Mouse (Mus musculus) thymus, adult 2 months (tissue): ENCODE results near the gene Erbb4. TPM values are rescaled to one million over a fixed set of nuclear protein-coding genes. Genes with fewer than 3 reads are reported as not detected.

ENCODE experiments used
- DNase-seq: peaks from one replicate; pipeline ENCODE4 v3.0.0; 2021
- H3K27ac ChIP-seq: fragments of 200-500 bp; 2 replicates; pipeline ENCODE4 v1.5.1; 2012; ENCODE audit warnings: low read length, control low read depth; ENCODE audit not compliant: control insufficient read depth, insufficient read depth
- H3K27me3 ChIP-seq: fragments of 200-500 bp; 2 replicates; pipeline ENCODE4 v1.6.1; 2012; ENCODE audit warnings: mild to moderate bottlenecking, low read length, moderate library complexity, mixed read lengths; ENCODE audit not compliant: control insufficient read depth, insufficient read depth
- H3K36me3 ChIP-seq: fragments of 200-500 bp; 2 replicates; pipeline ENCODE4 v1.6.1; 2012; ENCODE audit warnings: mild to moderate bottlenecking, low read length, moderate library complexity; ENCODE audit not compliant: control insufficient read depth, insufficient read depth
- H3K4me1 ChIP-seq: fragments of 200-500 bp; replicated peaks from 2 replicates; pipeline ENCODE4 v1.6.1; 2012; ENCODE audit warnings: low read length; ENCODE audit not compliant: control insufficient read depth, insufficient read depth
- H3K4me3 ChIP-seq: fragments of 200-500 bp; 2 replicates; pipeline ENCODE4 v1.5.1; 2012; ENCODE audit warnings: mild to moderate bottlenecking, low read length, control low read depth, moderate library complexity; ENCODE audit not compliant: control insufficient read depth, insufficient read depth
- CTCF ChIP-seq: fragments of 200-500 bp; IDR thresholded peaks from 2 replicates; pipeline ENCODE4 v1.5.1; 2012; ENCODE audit warnings: mild to moderate bottlenecking, control low read depth, low read length, moderate library complexity, borderline replicate concordance; ENCODE audit not compliant: control insufficient read depth, poor library complexity, insufficient read depth; ENCODE audit errors: extremely low read depth
- POLR2A ChIP-seq: fragments of 200-500 bp; IDR thresholded peaks from 2 replicates; pipeline ENCODE4 v1.6.1; 2012; ENCODE audit warnings: mild to moderate bottlenecking, low read length, control low read depth, moderate library complexity; ENCODE audit not compliant: control insufficient read depth, poor library complexity, insufficient read depth; ENCODE audit errors: extremely low read depth
- whole genome bisulfite sequencing: fragments of 180-500 bp; shearing (Covaris S2); methylation state at CpG from one replicate; pipeline ENCODE4 v1.1.7; 2018; 5-methylcytosine and 5-hydroxymethylcytosine counted together
- polyA plus RNA-seq: library from polyadenylated mRNA; depleted of rRNA; stranded (reverse); fragments of >200 nt; gene quantifications from 2 replicates; pipeline ENCODE4 v1.2.3, GENCODE M21; 2012

Erbb4 gene
- polyA plus RNA-seq, 1 experiment = 0.09 TPM

DNA sequence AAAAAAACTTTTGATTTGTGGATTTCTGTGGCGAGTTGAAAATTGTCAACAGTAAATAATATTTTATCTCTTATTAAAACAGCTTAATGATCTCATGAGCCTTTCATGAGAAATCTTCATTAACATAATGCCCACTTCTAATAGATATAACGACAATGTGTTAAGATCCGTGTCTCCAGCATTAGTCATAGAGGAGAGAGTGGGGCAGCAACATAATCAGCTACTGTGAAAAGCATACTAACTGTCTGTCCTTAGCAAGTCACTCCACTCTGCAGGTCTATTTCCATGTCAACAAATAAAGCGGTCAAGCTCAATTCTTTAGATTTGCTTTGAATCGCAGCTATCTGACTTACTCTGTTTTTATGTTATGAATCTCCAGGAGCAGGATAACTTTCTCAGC, 80.0 kb downstream of the Erbb4 start:
- WGBS = 90% methylated on average over 5 of the region's 5 CpGs
- Histone ChIP-seq H3K36me3 (no peaks in the 10 kb centered on the region), H3K27me3 (no peaks in the 10 kb centered on the region), H3K4me1 (no peaks in the 10 kb centered on the region), H3K27ac (no peak overlapping the region), H3K4me3 (no peak overlapping the region)
- TF ChIP-seq POLR2A (no peak), CTCF (no peak)
- DNase-seq = no peak

DNA sequence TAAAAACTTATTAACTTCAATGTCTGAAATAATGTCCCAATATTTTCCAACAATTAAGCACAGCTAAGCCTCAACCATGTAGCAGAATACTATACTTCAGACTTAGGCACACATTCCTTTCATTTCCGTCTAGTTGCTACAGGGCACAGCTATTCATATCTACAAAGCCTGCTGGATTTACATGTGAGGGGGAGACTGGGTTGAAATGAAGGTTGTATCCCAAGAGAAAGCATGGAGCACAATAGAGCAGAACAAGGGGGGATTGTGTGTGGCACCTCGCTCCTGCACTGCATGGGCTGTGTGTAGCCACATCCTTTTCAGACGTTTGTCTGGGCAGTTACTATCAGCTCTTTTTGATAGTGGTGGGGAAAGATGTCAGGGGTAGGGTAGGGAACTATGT, 83.0 kb downstream of the Erbb4 start:
- Histone ChIP-seq H3K4me1 (no peaks in the 10 kb centered on the region), H3K27me3 (no peaks in the 10 kb centered on the region), H3K36me3 (no peaks in the 10 kb centered on the region), H3K4me3 (no peak overlapping the region), H3K27ac (no peak overlapping the region)
- WGBS = 75% methylated on average over 3 of the region's 3 CpGs
- no peak for DNase-seq
- TF ChIP-seq POLR2A = no peak
- no peak for TF ChIP-seq CTCF

DNA sequence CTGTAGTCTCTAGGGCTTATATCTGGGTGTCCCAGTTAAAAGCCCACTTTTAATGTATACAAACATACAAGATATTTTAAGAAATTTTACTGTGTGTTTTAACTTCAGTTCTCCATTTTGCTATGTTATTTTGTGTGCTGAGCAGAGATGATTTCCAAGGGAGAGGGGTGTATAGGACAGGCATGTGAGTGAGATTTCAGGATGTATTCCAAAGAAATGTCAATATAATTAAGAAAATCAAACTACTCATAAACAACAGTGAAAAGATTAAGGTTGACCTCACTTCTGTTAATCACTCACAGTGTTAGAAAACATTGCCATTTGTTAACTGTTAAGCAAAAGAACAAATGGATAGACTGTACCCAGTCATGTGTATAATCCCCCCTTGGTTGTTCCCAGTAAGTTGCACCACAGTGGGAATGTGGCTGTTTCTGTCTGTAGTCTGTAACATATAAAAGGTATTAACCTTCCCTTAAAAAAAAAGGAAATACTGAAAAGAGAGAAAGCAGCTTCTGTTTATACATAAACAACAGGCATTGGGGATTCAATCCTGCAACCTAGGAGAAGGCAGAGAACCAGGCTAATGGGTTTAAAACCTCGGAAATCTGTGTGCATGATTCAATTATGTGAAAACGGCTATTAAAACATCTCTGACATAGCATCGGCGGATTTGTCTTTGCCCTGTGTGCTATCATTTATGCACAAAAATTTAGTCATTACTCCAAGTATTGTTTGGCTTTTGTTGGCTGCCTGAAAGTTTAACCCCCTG, 84.5 kb downstream of the Erbb4 start:
- Histone ChIP-seq H3K36me3 (no peaks in the 10 kb centered on the region), H3K27me3 (no peaks in the 10 kb centered on the region), H3K4me3 (no peak overlapping the region), H3K4me1 (no peaks in the 10 kb centered on the region), H3K27ac (no peak overlapping the region)
- DNase-seq = no peak
- 93% methylated on average over 4 of the region's 4 CpGs for WGBS
- TF ChIP-seq CTCF (no peak), POLR2A (no peak)

DNA sequence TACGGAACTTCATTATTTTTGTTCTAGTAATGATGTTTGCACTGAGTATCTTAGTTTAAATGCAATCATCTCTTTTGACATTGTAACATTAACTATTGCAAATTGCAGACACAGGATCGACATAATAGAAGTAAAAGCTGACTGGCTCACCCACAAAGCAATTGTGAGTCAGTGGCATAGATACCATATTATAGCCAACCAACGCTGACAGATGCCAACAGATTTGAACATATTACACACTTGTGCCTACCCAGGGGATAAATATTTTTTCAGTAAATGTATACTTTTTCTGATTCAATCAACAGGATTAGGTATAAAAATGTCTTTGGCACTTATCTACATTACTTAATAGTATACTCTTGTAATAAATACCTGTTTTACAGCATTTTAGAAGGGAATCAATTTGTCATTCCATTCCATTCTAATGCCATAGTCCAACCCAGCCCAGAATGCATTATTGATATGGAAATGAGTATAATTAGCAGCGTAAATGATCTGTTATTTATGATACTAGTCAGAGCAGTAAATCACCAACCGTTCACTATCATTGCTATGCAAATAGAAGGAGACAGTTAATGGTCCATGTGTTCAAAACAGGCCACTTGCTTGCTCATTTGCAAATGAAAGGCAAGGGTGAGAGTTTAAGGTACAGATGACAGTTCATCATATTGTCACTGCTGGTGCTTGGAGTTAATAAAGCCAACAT, 97.9 kb downstream of the Erbb4 start:
- Histone ChIP-seq H3K27me3 (no peaks in the 10 kb centered on the region), H3K27ac (no peak overlapping the region), H3K4me1 (no peaks in the 10 kb centered on the region), H3K4me3 (no peak overlapping the region), H3K36me3 (no peaks in the 10 kb centered on the region)
- WGBS = 90% methylated on average over 5 of the region's 5 CpGs
- no peak for DNase-seq
- TF ChIP-seq CTCF (no peak), POLR2A (no peak)

DNA sequence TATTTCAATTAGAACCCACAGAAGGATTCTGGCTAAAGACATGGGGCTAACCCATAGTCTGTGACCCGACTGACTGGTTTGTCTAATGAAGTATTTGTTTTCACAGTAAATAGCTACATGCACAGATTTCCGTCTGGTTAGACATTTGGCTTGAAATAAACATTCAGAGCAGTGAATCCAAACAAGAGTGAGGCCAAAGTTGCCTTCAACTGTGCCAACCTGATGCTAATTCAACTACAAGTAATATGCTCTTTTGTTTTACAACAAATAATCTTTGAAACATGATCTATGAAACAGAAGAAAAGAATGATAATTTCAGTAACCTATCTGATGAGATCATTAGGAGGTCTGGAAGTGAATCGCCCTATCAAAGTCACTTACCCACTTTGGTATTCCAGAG, 106.5 kb downstream of the Erbb4 start:
- TF ChIP-seq POLR2A = no peak
- no peak for TF ChIP-seq CTCF
- no peak overlapping the region for H3K27ac ChIP-seq
- DNase-seq = no peak
- H3K36me3 ChIP-seq = no peaks in the 10 kb centered on the region
- H3K27me3 ChIP-seq = no peaks in the 10 kb centered on the region
- H3K4me3 ChIP-seq = no peak overlapping the region
- H3K4me1 ChIP-seq = no peaks in the 10 kb centered on the region
- 86% methylated on average over 3 of the region's 3 CpGs for WGBS

DNA sequence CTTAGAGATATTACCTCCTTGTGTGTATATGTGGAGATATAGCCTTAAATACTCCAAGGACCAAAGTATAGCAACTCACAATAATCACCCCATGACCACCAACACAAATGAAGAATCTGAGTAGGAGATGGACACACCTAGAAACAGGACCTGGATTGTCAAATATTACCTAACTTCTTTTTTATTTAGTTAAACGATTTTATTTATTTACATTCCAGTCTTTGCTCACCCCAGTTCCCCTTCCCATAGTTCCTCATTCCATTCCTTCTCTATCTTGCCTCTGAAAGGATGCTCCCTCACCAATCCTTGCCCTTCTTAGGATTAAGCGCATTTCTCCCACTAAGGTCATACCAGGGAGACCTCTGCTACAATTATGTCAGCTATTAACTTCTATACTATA, 128.6 kb downstream of the Erbb4 start:
- no peak overlapping the region for H3K27ac ChIP-seq
- no peaks in the 10 kb centered on the region for H3K36me3 ChIP-seq
- no peaks in the 10 kb centered on the region for H3K4me1 ChIP-seq
- TF ChIP-seq CTCF (no peak), POLR2A (no peak)
- WGBS = 87% methylated on average over 2 of the region's 2 CpGs
- no peak for DNase-seq
- no peaks in the 10 kb centered on the region for H3K27me3 ChIP-seq
- H3K4me3 ChIP-seq = no peak overlapping the region
